Mouse (Mus musculus) lung, postnatal 25 days (tissue): ENCODE measurements around the gene Olfm2.

Experiments used
- DNase-seq: peaks from one replicate; pipeline ENCODE4 v3.0.0; 2022; ENCODE audit warnings: low spot score

Olfm2 gene

GRCm38 (mm10) chr9:20745129-20745966, 801 bp downstream of the Olfm2 start:
- no peak for DNase-seq

- no peak for DNase-seq
Measured at GRCm38 (mm10) chr9:20743946-20744738, 2.0 kb downstream of the Olfm2 start.

- DNase-seq, result peak; percentile 84
Measured at GRCm38 (mm10) chr9:20740407-20740806, 5.7 kb downstream of the Olfm2 start.

DNA sequence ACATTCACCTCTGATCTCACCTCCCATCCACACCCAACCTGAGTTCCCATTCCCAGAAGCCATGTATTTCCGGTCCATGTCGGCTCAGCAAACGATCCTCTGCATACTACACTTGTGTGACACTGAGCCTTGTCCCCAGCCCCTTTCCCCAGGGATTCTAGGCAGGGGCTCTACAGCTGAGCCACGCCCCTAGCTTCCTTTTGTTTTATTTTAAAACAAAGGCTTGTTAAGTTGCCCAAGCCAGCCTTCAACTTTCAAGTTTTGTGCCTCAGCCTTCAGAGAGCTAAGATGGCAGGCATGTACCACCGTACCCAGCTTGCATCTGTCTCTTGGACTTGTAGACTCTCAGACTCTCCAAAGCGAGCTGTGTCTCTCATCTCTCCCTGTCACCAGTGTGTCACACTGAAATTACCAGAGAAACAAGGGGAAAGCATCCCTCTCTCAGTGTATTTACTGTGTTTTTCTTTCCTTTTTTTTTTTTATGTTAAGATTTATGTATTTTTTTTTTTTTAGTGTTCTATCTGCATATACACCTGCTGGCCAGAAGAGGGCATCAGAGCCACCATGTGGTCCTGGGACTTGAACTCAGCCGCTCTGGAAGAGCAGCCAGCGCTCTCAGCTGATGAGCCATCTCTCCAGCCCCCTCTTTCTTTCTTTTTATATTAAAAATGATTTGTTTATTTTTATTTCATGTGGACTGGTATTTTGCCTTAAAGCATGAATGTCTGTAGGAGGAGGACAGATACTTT, 7.7 kb downstream of the Olfm2 start:
- no peak for DNase-seq

DNA sequence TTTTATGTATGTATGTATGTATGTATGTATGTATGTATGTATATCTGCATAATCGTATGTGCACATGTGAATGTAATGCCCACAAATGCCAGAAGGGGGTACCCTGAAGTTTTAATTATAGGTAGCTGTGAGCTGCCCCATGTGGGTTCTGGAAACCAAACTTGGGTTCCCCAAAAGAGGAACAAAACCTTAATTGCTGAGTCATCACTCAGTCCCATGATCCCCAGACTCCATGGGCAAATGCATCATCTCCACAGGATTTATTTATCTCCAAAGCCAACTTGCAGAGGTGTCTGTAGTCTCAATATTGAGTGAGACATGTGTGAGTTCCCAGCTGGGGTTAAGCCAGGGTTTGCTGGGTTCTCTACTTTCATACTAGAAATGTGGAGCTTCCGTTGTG, 8.9 kb downstream of the Olfm2 start:
- no peak for DNase-seq

GRCm38 (mm10) chr9:20734692-20735091, 11.5 kb downstream of the Olfm2 start:
- no peak for DNase-seq

DNA sequence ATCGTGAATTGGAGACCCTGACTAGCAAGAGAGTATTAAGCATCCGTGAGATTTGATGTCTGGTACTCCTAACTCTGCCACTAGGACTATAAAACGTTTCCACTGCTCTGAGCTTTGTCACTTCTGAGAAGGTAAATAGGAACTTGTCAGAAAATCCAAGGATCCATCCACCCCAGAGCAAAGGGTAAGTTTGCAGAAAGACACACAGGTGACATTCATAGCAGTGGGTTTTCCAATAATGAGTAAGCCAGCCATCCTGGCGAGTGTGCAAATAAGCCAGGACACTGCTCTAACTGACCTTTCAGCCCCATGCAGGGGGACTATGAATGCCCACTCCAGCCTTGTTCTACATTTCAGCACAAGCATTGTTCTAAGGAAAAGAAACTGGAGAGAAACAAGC, 14.4 kb downstream of the Olfm2 start:
- no peak for DNase-seq

- DNase-seq, result no peak
Measured at GRCm38 (mm10) chr9:20729451-20729850, 16.7 kb downstream of the Olfm2 start.

GRCm38 (mm10) chr9:20727601-20728113, 18.5 kb downstream of the Olfm2 start:
- peak; percentile 16 for DNase-seq

DNA sequence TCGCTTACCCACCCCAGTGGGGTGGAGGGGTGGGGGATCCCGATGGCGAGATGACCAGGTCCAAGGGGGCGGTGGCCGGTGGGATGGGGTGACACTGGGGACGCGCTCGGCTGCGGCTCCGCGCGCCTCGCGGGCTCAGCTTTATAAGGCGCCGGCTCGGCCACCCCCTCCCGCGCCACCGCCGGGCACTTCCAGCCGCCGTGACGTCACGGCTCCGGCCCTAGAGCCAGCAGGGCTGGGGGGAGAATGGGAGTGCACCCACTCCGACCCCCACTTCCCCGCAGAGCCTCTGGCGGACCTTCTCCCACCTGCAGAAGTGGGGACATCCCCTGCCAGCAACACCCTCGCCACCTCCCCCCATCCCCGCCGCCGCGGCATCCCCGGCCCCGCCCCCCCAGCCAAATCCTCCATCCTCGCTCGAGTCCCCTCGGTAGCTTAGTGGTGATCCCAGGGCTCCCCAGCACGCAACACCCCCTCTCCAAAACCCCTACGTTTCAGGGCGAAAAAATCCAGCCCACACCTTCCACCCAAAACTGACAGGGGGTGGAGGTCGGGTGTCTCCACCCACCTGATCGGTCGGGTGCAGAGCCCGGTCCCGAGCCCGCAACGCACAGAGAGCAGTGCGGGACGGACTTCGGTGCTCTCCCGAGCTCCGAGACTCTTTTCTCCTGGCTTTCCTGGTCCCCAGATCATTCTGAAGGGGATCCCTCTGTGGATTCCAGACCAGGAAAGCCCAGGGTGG, 19.1 kb downstream of the Olfm2 start:
- DNase-seq, result no peak

GRCm38 (mm10) chr9:20726134-20726858, 19.9 kb downstream of the Olfm2 start:
- no peak for DNase-seq

DNA sequence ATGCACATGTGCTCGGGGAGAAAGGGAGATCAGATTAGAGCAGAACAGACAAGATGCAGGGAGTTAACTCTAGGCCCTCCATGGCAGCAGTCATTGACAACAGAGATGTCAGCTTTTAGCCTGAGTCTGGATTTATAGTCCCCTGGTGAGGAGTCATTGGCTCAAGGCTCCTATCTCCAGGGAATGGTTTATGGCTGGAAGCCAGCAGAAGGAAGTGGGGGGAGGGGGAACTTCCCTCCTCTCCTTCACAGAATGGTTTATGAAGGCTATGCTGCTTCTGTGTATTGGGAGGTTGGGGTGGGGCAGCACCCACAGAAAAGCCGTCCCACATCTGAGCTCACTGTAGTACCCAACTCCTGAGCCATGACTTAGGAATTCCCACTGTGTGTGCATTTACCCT, 24.6 kb downstream of the Olfm2 start:
- DNase-seq, result no peak

DNA sequence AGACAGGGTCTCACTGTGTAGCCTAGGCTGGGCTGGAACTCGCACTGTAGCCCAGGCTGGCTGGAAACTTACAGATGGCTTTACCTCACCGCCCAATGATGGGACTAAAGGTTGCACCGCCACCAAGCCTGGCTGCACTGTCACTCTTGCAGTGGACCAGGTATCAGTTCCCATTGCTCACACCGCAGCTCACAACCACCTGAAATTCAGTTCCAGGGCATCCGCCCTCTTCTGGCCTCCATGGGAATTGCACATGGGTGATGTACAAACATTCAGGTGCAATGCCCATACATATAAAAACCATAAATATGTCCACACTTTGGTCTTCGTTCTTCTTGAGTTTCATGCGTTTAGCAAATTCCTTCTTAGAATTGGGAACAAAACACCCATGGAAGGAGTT, 30.8 kb downstream of the Olfm2 start:
- no peak for DNase-seq

DNA sequence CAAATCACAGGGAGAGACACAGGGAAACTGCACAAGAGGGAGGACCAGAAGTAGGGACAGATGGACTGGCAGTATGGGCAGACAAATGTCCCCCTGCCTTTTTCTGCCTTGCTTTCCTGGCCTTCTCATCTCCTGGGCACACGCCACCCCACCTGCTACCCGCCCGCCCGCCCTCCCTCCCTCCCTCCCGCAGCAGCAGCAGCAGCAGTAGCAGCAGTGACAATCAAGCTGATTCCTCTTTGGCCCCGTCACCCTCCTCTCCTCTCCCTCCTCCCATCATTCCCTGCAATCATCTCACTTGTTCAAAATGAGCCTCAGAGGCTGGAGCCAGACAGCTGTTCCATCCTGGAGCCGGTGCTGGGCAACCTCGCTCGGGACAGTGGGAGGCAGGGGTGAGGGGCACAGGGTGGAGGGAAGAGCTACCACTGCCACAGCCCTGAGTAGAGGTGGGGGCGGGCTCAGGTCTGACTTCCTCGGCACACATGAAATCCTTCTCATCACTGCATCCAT, 32.6 kb downstream of the Olfm2 start:
- DNase-seq, result no peak

GRCm38 (mm10) chr9:20712934-20713477, 33.1 kb downstream of the Olfm2 start:
- DNase-seq, result no peak

GRCm38 (mm10) chr9:20710471-20710870, 35.7 kb downstream of the Olfm2 start:
- DNase-seq, result no peak

DNA sequence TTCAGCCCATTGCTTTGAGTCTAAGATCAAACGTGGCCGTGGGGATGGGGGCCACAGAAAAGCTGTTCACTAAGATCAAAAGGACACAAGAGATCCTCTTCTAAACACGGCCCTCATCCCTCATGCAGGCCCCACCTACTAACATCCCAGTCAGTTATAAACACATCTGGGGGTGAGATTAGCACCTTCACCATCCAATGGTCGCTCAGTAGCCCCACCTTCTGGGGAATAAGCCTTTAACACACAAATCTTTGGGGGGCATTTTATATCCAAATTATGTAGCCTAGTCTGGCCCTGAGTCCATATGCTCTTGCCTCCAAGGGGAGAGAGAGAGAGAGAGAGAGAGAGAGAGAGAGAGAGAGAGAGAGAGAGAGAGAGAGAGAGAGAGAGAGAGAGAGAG, 40.2 kb downstream of the Olfm2 start:
- DNase-seq, result no peak

DNA sequence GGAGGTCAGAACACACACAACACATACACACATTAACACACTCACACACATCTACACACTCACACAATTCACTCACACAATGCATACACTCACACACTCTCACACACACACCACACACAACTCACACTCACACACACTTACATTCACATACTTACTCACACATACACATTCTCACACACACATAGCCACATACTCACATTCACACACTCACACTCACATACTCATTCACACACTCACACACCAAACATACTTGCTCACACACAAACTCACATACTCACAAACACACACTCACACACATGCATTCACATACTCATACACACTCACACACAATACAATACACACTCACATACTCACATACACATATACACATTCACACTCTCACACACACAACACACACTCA, 40.7 kb downstream of the Olfm2 start:
- DNase-seq, result no peak

DNA sequence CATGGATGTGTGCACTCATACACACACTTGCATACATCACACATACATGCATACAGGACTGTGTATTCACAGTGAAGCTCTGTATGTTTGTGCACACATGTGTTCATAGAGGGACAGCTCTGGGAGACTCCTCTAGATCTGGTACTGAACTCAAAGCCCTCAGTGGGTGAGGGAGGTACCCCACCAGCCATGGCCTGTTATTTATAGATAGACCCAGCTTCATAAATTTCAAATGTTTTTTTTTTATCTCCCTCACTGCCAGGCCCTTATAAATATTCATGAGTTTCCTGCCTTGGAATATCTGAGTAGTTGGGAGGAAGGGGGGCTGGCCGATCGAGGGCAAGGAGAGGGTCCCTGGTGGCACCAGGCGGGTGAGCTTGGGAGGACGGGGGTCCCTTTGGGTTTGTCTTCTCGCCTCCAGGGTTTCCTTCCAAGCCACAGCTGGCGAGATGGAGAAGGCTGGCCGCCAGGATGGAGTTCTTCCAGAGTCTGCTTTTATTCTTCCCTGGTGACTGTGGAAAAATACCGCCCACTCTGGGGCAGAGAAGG, 42.2 kb downstream of the Olfm2 start:
- no peak for DNase-seq

DNA sequence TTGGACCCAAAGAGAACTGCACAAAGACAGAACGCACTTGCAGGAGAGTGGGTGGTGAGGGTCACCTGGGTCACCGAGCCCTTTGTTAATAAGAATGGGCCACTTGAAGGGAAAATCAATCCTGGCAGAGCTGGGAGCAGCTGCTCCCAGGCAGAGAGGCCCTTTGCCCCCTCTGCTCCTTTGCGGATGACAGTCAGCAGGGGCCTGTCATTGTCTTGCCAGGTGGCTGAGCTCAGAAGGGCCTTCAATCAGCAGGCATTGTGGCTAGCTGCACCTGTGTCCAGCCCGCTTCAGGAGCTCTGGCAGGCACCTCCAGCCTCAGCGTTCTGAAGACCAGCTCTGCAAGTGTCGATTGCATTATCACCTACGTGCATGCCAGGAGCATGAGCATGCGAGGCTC, 48.7 kb downstream of the Olfm2 start:
- DNase-seq, result no peak
